Mouse (Mus musculus): Measurements from ENCODE around the gene Olfr871. TPM values are rescaled to one million over a fixed set of nuclear protein-coding genes. Genes with fewer than 3 reads are reported as not detected.
"Not testable (repeated sequence)": the region's sequence is repeated elsewhere in the genome, so short reads cannot be mapped to it uniquely, and the experiment has no call there.

Gene Olfr871
- total RNA-seq (2021) = not detected in 2 replicates
- long read RNA-seq, experiment 1 = 0 reads
- long read RNA-seq, experiment 2 = 0 reads

- DNase-seq = no peak
These were observed at the start of gene Olfr871 for GRCm38 (mm10) chr9:20211907-20212306. Gene Olfr871, plus strand, starts transcription at chr9:20212207.

- DNase-seq = no peak
These were observed 38.0 kb upstream of the Olfr871 start, which contains the start of gene Olfr870 for GRCm38 (mm10) chr9:20173957-20174356. Gene Olfr870, minus strand, starts transcription at chr9:20174057.

GRCm38 (mm10) chr9:20179463-20179862 is 32.5 kb upstream of the Olfr871 start:
- DNase-seq = no peak

- DNase-seq = no peak
These were observed 9.9 kb upstream of the Olfr871 start for GRCm38 (mm10) chr9:20202131-20202530.

GRCm38 (mm10) chr9:20203413-20203984 is 8.5 kb upstream of the Olfr871 start:
- not testable (repeated sequence) for DNase-seq

GRCm38 (mm10) chr9:20210812-20211211 is 1.2 kb upstream of the Olfr871 start:
- no peak for DNase-seq

GRCm38 (mm10) chr9:20211477-20211876 is 530 bp upstream of the Olfr871 start:
- no peak for DNase-seq

- no peak for DNase-seq
These were observed 24.8 kb downstream of the Olfr871 start, which contains the start of gene Olfr872 for GRCm38 (mm10) chr9:20236819-20237218. Gene Olfr872, plus strand, starts transcription at chr9:20237119.

- no peak for DNase-seq
These were observed 25.4 kb downstream of the Olfr871 start for GRCm38 (mm10) chr9:20237378-20237777.

Other genes with a start within 250 kb of the Olfr871 start
- gene Olfr866, start 184.2 kb upstream of the Olfr871 start, total RNA-seq (2021) = not detected in 2 replicates
- not detected in 2 replicates for gene Olfr867, start 154.6 kb upstream of the Olfr871 start, total RNA-seq (2021)
- gene Olfr868, start 113.6 kb upstream of the Olfr871 start, total RNA-seq (2021) = not detected in 2 replicates
- not detected in 2 replicates for gene Olfr869, start 83.2 kb upstream of the Olfr871 start, total RNA-seq (2021)
- not detected in 2 replicates for gene Olfr870, start 38.1 kb upstream of the Olfr871 start, total RNA-seq (2021)
- gene Olfr872, start 24.9 kb downstream of the Olfr871 start, total RNA-seq (2021) = not detected in 2 replicates
- not detected in 2 replicates for gene Olfr39, start 70.1 kb downstream of the Olfr871 start, total RNA-seq (2021)
- not detected in 2 replicates for gene Olfr873, start 86.3 kb downstream of the Olfr871 start, total RNA-seq (2021)
- not detected in 2 replicates for gene Olfr18, start 123.9 kb downstream of the Olfr871 start, total RNA-seq (2021)
- 6.9 and 9.6 TPM in 2 replicates for gene Zfp560, start 173.0 kb downstream of the Olfr871 start, total RNA-seq (2021)
- 22.6 and 23.8 TPM in 2 replicates for gene Zfp26, start 248.0 kb downstream of the Olfr871 start, total RNA-seq (2021)

All from adrenal gland, postnatal 14 days (tissue).